Mouse (Mus musculus) layer of hippocampus, adult 8-10 months (tissue): Measurements from ENCODE around the gene Sit1. TPM values are rescaled to one million over a fixed set of nuclear protein-coding genes. Genes with fewer than 3 reads are reported as not detected.

Experiments
- DNase-seq, 2 experiments: peaks; one replicate each; pipeline ENCODE4 v3.0.0; 2022; ENCODE audit warnings: low spot score in 2 of 2
- total RNA-seq, 4 experiments: library from RNA; stranded (reverse); gene quantifications; 2 replicates each; pipeline ENCODE4 v1.2.4; 2022

The Sit1 gene
- total RNA-seq, 4 experiments from 2014 or later = not detected

- no peak for DNase-seq
Observed at GRCm38 (mm10) chr4:43470301-43470700, 13.2 kb downstream of the Sit1 start.

- DNase-seq = no peak
Observed at GRCm38 (mm10) chr4:43466872-43467271, 16.7 kb downstream of the Sit1 start.

GRCm38 (mm10) chr4:43465935-43466334 is 17.6 kb downstream of the Sit1 start:
- DNase-seq = no peak

- DNase-seq = no peak
Observed at GRCm38 (mm10) chr4:43463102-43463501, 20.4 kb downstream of the Sit1 start.

- DNase-seq = no peak
Observed at GRCm38 (mm10) chr4:43457124-43457523, 26.4 kb downstream of the Sit1 start.

- no peak for DNase-seq
Observed at GRCm38 (mm10) chr4:43456470-43456869, 27.1 kb downstream of the Sit1 start.

GRCm38 (mm10) chr4:43454041-43454836 is 29.3 kb downstream of the Sit1 start, which contains the start of gene Cd72:
Gene Cd72, minus strand, starts transcription at chr4:43454628.
- DNase-seq = no peak

GRCm38 (mm10) chr4:43453413-43453812 is 30.1 kb downstream of the Sit1 start:
- no peak for DNase-seq

GRCm38 (mm10) chr4:43452315-43452714 is 31.2 kb downstream of the Sit1 start:
- DNase-seq = no peak

- no peak for DNase-seq
Observed at GRCm38 (mm10) chr4:43448554-43448953, 35.0 kb downstream of the Sit1 start.

GRCm38 (mm10) chr4:43447251-43447650 is 36.3 kb downstream of the Sit1 start:
- DNase-seq = no peak

- no peak for DNase-seq
Observed at GRCm38 (mm10) chr4:43443511-43443910, 40.0 kb downstream of the Sit1 start.

- peak in 1 of 2 experiments; percentile 57 for DNase-seq
Observed at GRCm38 (mm10) chr4:43442456-43443361, 40.8 kb downstream of the Sit1 start.

- DNase-seq = peak; percentile 98 to 100
Observed at GRCm38 (mm10) chr4:43442044-43442443, 41.5 kb downstream of the Sit1 start.

GRCm38 (mm10) chr4:43441639-43442038 is 41.9 kb downstream of the Sit1 start, which contains the start of gene Tesk1:
Gene Tesk1, plus strand, starts transcription at chr4:43441939.
- no peak for DNase-seq

GRCm38 (mm10) chr4:43432832-43433231 is 50.7 kb downstream of the Sit1 start:
- no peak for DNase-seq

Other genes with a start within 250 kb of the Sit1 start
- gene Atp8b5, start 216.6 kb downstream of the Sit1 start, total RNA-seq = under 1 TPM; 0.14 to 0.59 (median 0.40) TPM
- gene Rusc2, start 101.8 kb downstream of the Sit1 start, total RNA-seq = 100 to 1,000 TPM; 117 to 120 (median 117) TPM
- gene Fam166b, start 54.6 kb downstream of the Sit1 start, total RNA-seq = 1 to 10 TPM in 2 of 4 experiments, under 1 TPM in 2; 0.31 to 3.7 (median 1.3) TPM
- gene Tesk1, start 41.8 kb downstream of the Sit1 start, total RNA-seq = 10 to 100 TPM; 76.6 to 82.7 (median 81.8) TPM
- gene Cd72, start 29.1 kb downstream of the Sit1 start, total RNA-seq = 1 to 10 TPM in 1 of 4 experiments, under 1 TPM in 2, not detected in 1; 0.49 to 1.2 (median 0.81) TPM
- 10 to 100 TPM; 22.1 to 30.0 (median 27.6) TPM for gene Ccdc107, start 9.2 kb upstream of the Sit1 start, total RNA-seq
- gene Arhgef39, start 16.0 kb upstream of the Sit1 start, total RNA-seq = 1 to 10 TPM in 1 of 4 experiments, not detected in 3; 1.0 TPM
- under 1 TPM in 1 of 4 experiments, not detected in 3; 0.65 TPM for gene Car9, start 23.2 kb upstream of the Sit1 start, total RNA-seq
- gene Tpm2, start 40.0 kb upstream of the Sit1 start, total RNA-seq = 1 to 10 TPM; 6.7 to 9.4 (median 9.0) TPM
- 10 to 100 TPM; 63.3 to 89.5 (median 69.0) TPM for gene Creb3, start 78.6 kb upstream of the Sit1 start, total RNA-seq
- gene Tln1, start 79.0 kb upstream of the Sit1 start, total RNA-seq = 10 to 100 TPM; 39.3 to 62.9 (median 50.6) TPM
- gene Rgp1, start 95.0 kb upstream of the Sit1 start, total RNA-seq = 10 to 100 TPM; 46.2 to 69.0 (median 51.0) TPM
- gene Gba2, start 95.1 kb upstream of the Sit1 start, total RNA-seq = 10 to 100 TPM; 58.7 to 64.7 (median 60.9) TPM
- not detected for gene Msmp, start 100.8 kb upstream of the Sit1 start, total RNA-seq
- gene Npr2, start 148.2 kb upstream of the Sit1 start, total RNA-seq = 10 to 100 TPM; 54.6 to 68.4 (median 59.4) TPM
- gene Spag8, start 169.9 kb upstream of the Sit1 start, total RNA-seq = 1 to 10 TPM; 1.5 to 2.7 (median 2.0) TPM
- gene Hint2, start 172.7 kb upstream of the Sit1 start, total RNA-seq = 10 to 100 TPM; 25.3 to 39.2 (median 37.6) TPM
- gene Tmem8b, start 185.2 kb upstream of the Sit1 start, total RNA-seq = 10 to 100 TPM; 66.0 to 71.0 (median 68.4) TPM
- gene Fam221b, start 185.4 kb upstream of the Sit1 start, total RNA-seq = 1 to 10 TPM in 3 of 4 experiments, under 1 TPM in 1; 0.84 to 1.5 (median 1.1) TPM
- gene Olfr70, start 217.1 kb upstream of the Sit1 start, total RNA-seq = not detected
- not detected for gene Olfr71, start 226.5 kb upstream of the Sit1 start, total RNA-seq
- 1 to 10 TPM in 2 of 4 experiments, under 1 TPM in 2; 0.53 to 1.3 (median 0.93) TPM for gene Hrct1, start 243.5 kb upstream of the Sit1 start, total RNA-seq
- 1 to 10 TPM in 2 of 4 experiments, under 1 TPM in 2; 0.50 to 1.2 (median 0.94) TPM for gene Spaar, start 246.3 kb upstream of the Sit1 start, total RNA-seq